Mouse (Mus musculus) myocyte (in vitro differentiated cells): ENCODE data around the gene Nrip1.

ENCODE experiments used
- CEBPB ChIP-seq: IDR thresholded peaks from 2 replicates; pipeline ENCODE4 v1.6.1; 2011; ENCODE audit warnings: mild to moderate bottlenecking, moderate library complexity; ENCODE audit not compliant: poor library complexity, insufficient read depth, severe bottlenecking
- E2F4 ChIP-seq: IDR thresholded peaks from one replicate; pipeline ENCODE4 v1.6.1; 2011; ENCODE audit warnings: mild to moderate bottlenecking, control low read depth, moderate library complexity; ENCODE audit not compliant: insufficient read depth
- MAX ChIP-seq: IDR thresholded peaks from one replicate; pipeline ENCODE4 v1.6.1; 2011; ENCODE audit warnings: low read depth, mild to moderate bottlenecking, control low read depth
- MYOD1 ChIP-seq, 3 experiments: IDR thresholded peaks; one replicate each; pipeline ENCODE4 v1.6.1; 2011; ENCODE audit warnings: control low read depth in 2 of 3, low read depth in 2 of 3, mild to moderate bottlenecking in 2 of 3, moderate library complexity in 1 of 3; ENCODE audit not compliant: insufficient read length in 2 of 3, control insufficient read depth in 1 of 3
- MYOG ChIP-seq, 3 experiments: IDR thresholded peaks; one replicate each; pipeline ENCODE4 v1.6.1; 2011; ENCODE audit warnings: control low read depth in 2 of 3, low read depth in 2 of 3, mild to moderate bottlenecking in 2 of 3; ENCODE audit not compliant: insufficient read length in 2 of 3, control insufficient read depth in 1 of 3, insufficient read depth in 1 of 3
- POLR2A ChIP-seq: IDR thresholded peaks from one replicate; pipeline ENCODE4 v1.6.1; 2011; ENCODE audit warnings: low read depth, mild to moderate bottlenecking, control low read depth, moderate library complexity; ENCODE audit not compliant: insufficient read length
- POLR2AphosphoS2 ChIP-seq: IDR thresholded peaks from one replicate; pipeline ENCODE4 v1.6.1; 2011; ENCODE audit warnings: low read depth, control low read depth; ENCODE audit not compliant: insufficient read length
- REST ChIP-seq: IDR thresholded peaks from one replicate; pipeline ENCODE4 v1.6.1; 2011; ENCODE audit warnings: mild to moderate bottlenecking, control low read depth, moderate library complexity; ENCODE audit not compliant: insufficient read depth, insufficient read length
- SRF ChIP-seq: IDR thresholded peaks from one replicate; pipeline ENCODE4 v1.6.1; 2011; ENCODE audit warnings: low read depth; ENCODE audit not compliant: control insufficient read depth, insufficient read length
- TCF12 ChIP-seq: IDR thresholded peaks from one replicate; pipeline ENCODE4 v1.6.1; 2011; ENCODE audit warnings: mild to moderate bottlenecking, control low read depth; ENCODE audit not compliant: poor library complexity, insufficient read depth, severe bottlenecking
- TCF3 ChIP-seq: IDR thresholded peaks from one replicate; pipeline ENCODE4 v1.6.1; 2011; ENCODE audit warnings: low read depth, control low read depth; ENCODE audit not compliant: insufficient read length
- USF1 ChIP-seq: IDR thresholded peaks from one replicate; pipeline ENCODE4 v1.6.1; 2011; ENCODE audit warnings: low read depth, mild to moderate bottlenecking, control low read depth, moderate library complexity

DNA sequence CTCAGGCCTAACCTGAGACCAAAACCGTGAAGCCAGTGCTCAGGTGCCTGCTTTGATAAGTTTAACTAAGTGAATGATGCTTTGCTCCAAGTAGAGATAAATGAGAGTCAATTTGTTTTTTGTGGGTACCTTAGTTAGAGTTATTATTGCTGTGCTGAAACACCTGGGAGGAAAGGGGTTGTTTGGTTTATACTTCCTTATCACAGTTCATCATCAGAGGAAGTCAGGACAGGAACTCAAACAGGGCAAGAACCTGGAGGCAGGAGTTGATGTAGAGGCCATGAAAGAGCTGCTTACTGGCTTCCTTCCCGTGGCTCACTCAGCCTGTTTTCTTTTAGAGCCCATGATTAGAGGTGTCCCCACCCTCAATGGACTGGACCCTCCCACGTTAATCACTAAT is 89.8 kb downstream of the Nrip1 start:
- no peak for TF ChIP-seq E2F4
- TF ChIP-seq USF1 = no peak
- TF ChIP-seq POLR2A = no peak
- no peak for TF ChIP-seq SRF
- no peak for TF ChIP-seq POLR2AphosphoS2
- no peak for TF ChIP-seq MAX
- no peak for TF ChIP-seq MYOD1 (IDR thresholded peaks at IDR 0.05; ENCODE audit: control insufficient read depth in 1 of 3, insufficient read length in 2 of 3, low read depth in 2 of 3)
- no peak for TF ChIP-seq CEBPB
- TF ChIP-seq TCF12 = no peak
- no peak for TF ChIP-seq MYOG (IDR thresholded peaks at IDR 0.05; ENCODE audit: control insufficient read depth in 1 of 3, insufficient read depth in 1 of 3, insufficient read length in 2 of 3, low read depth in 2 of 3)
- no peak for TF ChIP-seq REST
- no peak for TF ChIP-seq TCF3
